8 mouse cellular contexts compared by ENCODE assay signal in genomic region chr2:163939522-163939921, GRCm38 (mm10). TPM values are rescaled to one million over a fixed set of nuclear protein-coding genes. Genes with fewer than 3 reads are reported as not detected.
DNase-seq lines count a peak whose midpoint lies in the region; ATAC-seq and TF ChIP-seq lines count a peak whose summit lies in the region.

No protein-coding gene starts in this region.

- H3K9me3 ChIP-seq in forebrain, postnatal 0 days (ENCODE audit: low read length), result no peaks in the 10 kb centered on the region
- H3K9me3 ChIP-seq in forebrain, embryonic 16.5 days (ENCODE audit: control insufficient read depth, low read length), result no peaks in the 10 kb centered on the region
- no peaks in the 10 kb centered on the region for H3K9me3 ChIP-seq in hindbrain, embryonic 15.5 days

- peak; percentile 47 for DNase-seq in forebrain, postnatal 0 days
- peak; percentile 82 for DNase-seq in adrenal gland, postnatal 25 days
- DNase-seq in gastrocnemius, adult 8-10 months (ENCODE audit: low spot score in 2 of 2), result peak; percentile 57 to 71
- no peak for DNase-seq in layer of hippocampus, postnatal 36 days
- DNase-seq in kidney, adult 2 months, result no peak

- no peak overlapping the region for H3K9ac ChIP-seq in forebrain, postnatal 0 days
- H3K9ac ChIP-seq in forebrain, embryonic 16.5 days (replicated peaks; ENCODE audit: low read depth, low read length), result no peak overlapping the region
- H3K9ac ChIP-seq in hindbrain, embryonic 15.5 days, result no peak overlapping the region

- TF ChIP-seq CTCF in forebrain, postnatal 0 days (IDR thresholded peaks at IDR 0.05; ENCODE audit: low read depth), result no peak
- TF ChIP-seq CTCF in kidney, adult 2 months (conservative IDR thresholded peaks at IDR 0.05; ENCODE audit: insufficient read depth, insufficient read length, low read depth, low read length), result no peak

- no peaks in the 10 kb centered on the region for H3K36me3 ChIP-seq in forebrain, postnatal 0 days (ENCODE audit: insufficient read depth)
- H3K36me3 ChIP-seq in forebrain, embryonic 16.5 days (ENCODE audit: control insufficient read depth, insufficient read depth), result no peaks in the 10 kb centered on the region
- H3K36me3 ChIP-seq in hindbrain, embryonic 15.5 days, result no peaks in the 10 kb centered on the region
- no peaks in the 10 kb centered on the region for H3K36me3 ChIP-seq in kidney, adult 2 months (ENCODE audit: control insufficient read depth, insufficient read depth, low read length)

- H3K4me3 ChIP-seq in forebrain, postnatal 0 days (ENCODE audit: low read depth, low read length), result no peak overlapping the region
- H3K4me3 ChIP-seq in forebrain, embryonic 16.5 days (replicated peaks; ENCODE audit: low read length), result no peak overlapping the region
- no peak overlapping the region for H3K4me3 ChIP-seq in hindbrain, embryonic 15.5 days
- no peak overlapping the region for H3K4me3 ChIP-seq in kidney, adult 2 months (ENCODE audit: insufficient read depth, low read depth, low read length)

- H3K27ac ChIP-seq in forebrain, postnatal 0 days (ENCODE audit: low read depth, low read length), result no peak overlapping the region
- H3K27ac ChIP-seq in forebrain, embryonic 16.5 days (ENCODE audit: low read length), result no peak overlapping the region
- H3K27ac ChIP-seq in hindbrain, embryonic 15.5 days (replicated peaks), result no peak overlapping the region
- no peak overlapping the region for H3K27ac ChIP-seq in kidney, adult 2 months (ENCODE audit: insufficient read depth, low read depth, low read length)

- TF ChIP-seq POLR2A in kidney, adult 2 months (IDR thresholded peaks at IDR 0.05; ENCODE audit: low read depth, low read length), result no peak

- H3K27me3 ChIP-seq in forebrain, postnatal 0 days (ENCODE audit: insufficient read depth, low read length), result no peaks in the 10 kb centered on the region
- H3K27me3 ChIP-seq in forebrain, embryonic 16.5 days (replicated peaks; ENCODE audit: control insufficient read depth, insufficient read depth, low read length), result no peaks in the 10 kb centered on the region
- no peaks in the 10 kb centered on the region for H3K27me3 ChIP-seq in hindbrain, embryonic 15.5 days
- H3K27me3 ChIP-seq in kidney, adult 2 months (replicated peaks; ENCODE audit: control insufficient read depth, insufficient read depth, low read length), result no peaks in the 10 kb centered on the region

- ATAC-seq in forebrain, postnatal 0 days, result peak; percentile 69
- no peak for ATAC-seq in forebrain, embryonic 16.5 days
- ATAC-seq in hindbrain, embryonic 15.5 days (ENCODE audit: low FRiP score, low read depth), result no peak
- no peak for ATAC-seq in erythroid progenitor cell, adult 5-6 weeks (replicated peaks; ENCODE audit: low FRiP score, poor library complexity, severe bottlenecking)

- WGBS in forebrain, postnatal 0 days, result 35% methylated on average over 8 of the region's 8 CpGs
- 40% methylated on average over 8 of the region's 8 CpGs for WGBS in forebrain, embryonic 16.5 days
- WGBS in hindbrain, embryonic 15.5 days, result 28% methylated on average over 8 of the region's 8 CpGs
- WGBS in kidney, adult 2 months, result 38% methylated on average over 8 of the region's 8 CpGs

- no peak overlapping the region for H3K4me2 ChIP-seq in forebrain, postnatal 0 days (ENCODE audit: low read depth)
- H3K4me2 ChIP-seq in forebrain, embryonic 16.5 days (ENCODE audit: low read length), result no peak overlapping the region
- peak overlapping the region; percentile 36 for H3K4me2 ChIP-seq in hindbrain, embryonic 15.5 days

- no peaks in the 10 kb centered on the region for H3K4me1 ChIP-seq in forebrain, postnatal 0 days (ENCODE audit: insufficient read depth)
- H3K4me1 ChIP-seq in forebrain, embryonic 16.5 days (replicated peaks; ENCODE audit: control insufficient read depth, insufficient read depth, low read length), result peaks cover 2% of the 10 kb centered on the region; the same call in 1 of the 2 replicates
- no peaks in the 10 kb centered on the region for H3K4me1 ChIP-seq in hindbrain, embryonic 15.5 days (replicated peaks)
- H3K4me1 ChIP-seq in kidney, adult 2 months (ENCODE audit: control insufficient read depth, insufficient read depth, low read length), result no peaks in the 10 kb centered on the region

RNA-seq across cellular contexts. Expression of gene Rims4, which starts 21.0 kb away (rescaled TPM):
- total RNA-seq in forebrain, postnatal 0 days (2014; rRNA removed), result 53.8 and 59.1 TPM in 2 replicates
- polyA plus RNA-seq in forebrain, postnatal 0 days (2015; fragmentation: Nextera tagmentation; extraction: Ambion mirVana), result 9.5 and 16.3 TPM in 2 replicates
- polyA plus RNA-seq in forebrain, embryonic 16.5 days (2015; fragmentation: Nextera tagmentation; extraction: Ambion mirVana), result 7.0 and 9.8 TPM in 2 replicates
- total RNA-seq in adrenal gland, postnatal 25 days (2021), result 182 and 190 TPM in 2 replicates
- 1 to 10 TPM; 1.5 to 2.5 (median 1.6) TPM for total RNA-seq in gastrocnemius, adult 8-10 months (2022)
- polyA plus RNA-seq in hindbrain, embryonic 15.5 days (2015; fragmentation: Nextera tagmentation; extraction: Ambion mirVana), result 18.2 and 21.5 TPM in 2 replicates
- total RNA-seq in layer of hippocampus, postnatal 36 days (2021), result 10 to 100 TPM; 45.5 to 47.5 TPM
- total RNA-seq in erythroid progenitor cell, adult 5-6 weeks (2015; ENCODE audit: low replicate concordance), result not detected in 2 replicates
- not detected in 2 replicates for total RNA-seq in erythroid progenitor cell, adult 5-6 weeks (2017; ENCODE audit: low replicate concordance)
- 0.08 and 0.22 TPM in 2 replicates for polyA plus RNA-seq in kidney, adult 2 months (2012; rRNA removed)

RNA-seq across cellular contexts. Expression of gene Ywhab, which starts 55.2 kb away (rescaled TPM):
- total RNA-seq in forebrain, postnatal 0 days (2014; rRNA removed), result 161 and 171 TPM in 2 replicates
- polyA plus RNA-seq in forebrain, postnatal 0 days (2015; fragmentation: Nextera tagmentation; extraction: Ambion mirVana), result 510 and 620 TPM in 2 replicates
- polyA plus RNA-seq in forebrain, embryonic 16.5 days (2015; fragmentation: Nextera tagmentation; extraction: Ambion mirVana), result 453 and 463 TPM in 2 replicates
- total RNA-seq in adrenal gland, postnatal 25 days (2021), result 241 TPM in 2 replicates
- 10 to 100 TPM; 39.0 to 41.5 (median 39.9) TPM for total RNA-seq in gastrocnemius, adult 8-10 months (2022)
- polyA plus RNA-seq in hindbrain, embryonic 15.5 days (2015; fragmentation: Nextera tagmentation; extraction: Ambion mirVana), result 488 and 498 TPM in 2 replicates
- total RNA-seq in layer of hippocampus, postnatal 36 days (2021), result 100 to 1,000 TPM; 531 to 565 TPM
- total RNA-seq in erythroid progenitor cell, adult 5-6 weeks (2015; ENCODE audit: low replicate concordance), result 59.1 and 59.9 TPM in 2 replicates
- total RNA-seq in erythroid progenitor cell, adult 5-6 weeks (2017; ENCODE audit: low replicate concordance), result 33.0 and 34.5 TPM in 2 replicates
- 46.7 and 63.9 TPM in 2 replicates for polyA plus RNA-seq in kidney, adult 2 months (2012; rRNA removed)

Comparison
In these comparisons a context has a peak if more than half of its experiments do, and no peak if none do; other contexts are left out.
1. DNase-seq: peak in forebrain, postnatal 0 days (single experiment), adrenal gland, postnatal 25 days (single experiment) and gastrocnemius, adult 8-10 months (2 of 2); none in layer of hippocampus, postnatal 36 days (0 of 2) and kidney, adult 2 months (single experiment).
2. RNA of gene Rims4, which starts 21.0 kb away (total RNA-seq): 182 to 190 TPM in adrenal gland, postnatal 25 days, 53.8 to 59.1 TPM in forebrain, postnatal 0 days and 45.5 to 47.5 TPM in layer of hippocampus, postnatal 36 days; 1.5 to 2.5 TPM in gastrocnemius, adult 8-10 months and not detected in erythroid progenitor cell, adult 5-6 weeks; every median in the first group is over 10 times any median in the second.